Mouse (Mus musculus): ENCODE data around the gene Hypk.

The Hypk gene

GRCm38 (mm10) chr2:121507173-121507950, 54.3 kb downstream of the Hypk start:
- no peak for DNase-seq

- DNase-seq = no peak
Observed at GRCm38 (mm10) chr2:121507951-121508330, 54.9 kb downstream of the Hypk start.
